Mouse (Mus musculus) layer of hippocampus, adult 18-20 months (tissue): ENCODE data around the gene AC170998.1. TPM values are rescaled to one million over a fixed set of nuclear protein-coding genes. Genes with fewer than 3 reads are reported as not detected.

Source experiments
- DNase-seq, 2 experiments: peaks; one replicate each; pipeline ENCODE4 v3.0.0; 2022; ENCODE audit warnings: low spot score in 2 of 2
- long read RNA-seq: library from polyadenylated mRNA; stranded (forward); transcript quantifications from one replicate; pipeline ENCODE4 v2.0.0, GENCODE M21; 2021
- total RNA-seq, 2 experiments: library from RNA; stranded (reverse); gene quantifications; 2 replicates each; pipeline ENCODE4 v1.2.3; 2021

Gene AC170998.1
- 1 to 10 TPM; 2.1 to 3.1 TPM for total RNA-seq
- long read RNA-seq = 0 reads

- no peak for DNase-seq
Measured at GRCm38 (mm10) chr17:28725783-28726182, at the start of gene AC170998.1. TSS of gene AC170998.1 (plus strand) at chr17:28726083.

- no peak for DNase-seq
Measured at GRCm38 (mm10) chr17:28682311-28683084, 43.4 kb upstream of the AC170998.1 start.

- DNase-seq = no peak
Measured at GRCm38 (mm10) chr17:28683601-28684000, 42.3 kb upstream of the AC170998.1 start.

DNA sequence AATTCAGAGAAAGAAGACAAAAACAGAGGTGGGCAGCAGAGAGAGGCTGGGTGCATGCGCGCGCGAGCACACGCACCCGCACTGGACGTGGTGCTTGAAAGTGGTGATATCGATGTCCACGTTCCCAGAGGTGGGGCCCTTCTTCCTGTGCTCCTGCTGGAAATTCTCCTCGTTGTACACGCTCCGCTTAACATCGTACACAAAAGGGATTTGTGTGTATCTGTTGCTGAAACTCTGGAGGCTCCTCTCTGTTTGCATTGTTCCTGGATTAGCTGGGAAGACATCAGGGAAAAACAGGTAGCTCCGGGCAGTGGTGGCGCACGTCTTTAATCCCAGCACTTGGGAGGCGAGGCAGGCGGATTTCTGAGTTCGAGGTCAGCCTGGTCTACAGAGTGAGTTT lies 41.3 kb upstream of the AC170998.1 start:
- no peak for DNase-seq

- DNase-seq = no peak
Measured at GRCm38 (mm10) chr17:28687354-28687753, 38.5 kb upstream of the AC170998.1 start.

DNA sequence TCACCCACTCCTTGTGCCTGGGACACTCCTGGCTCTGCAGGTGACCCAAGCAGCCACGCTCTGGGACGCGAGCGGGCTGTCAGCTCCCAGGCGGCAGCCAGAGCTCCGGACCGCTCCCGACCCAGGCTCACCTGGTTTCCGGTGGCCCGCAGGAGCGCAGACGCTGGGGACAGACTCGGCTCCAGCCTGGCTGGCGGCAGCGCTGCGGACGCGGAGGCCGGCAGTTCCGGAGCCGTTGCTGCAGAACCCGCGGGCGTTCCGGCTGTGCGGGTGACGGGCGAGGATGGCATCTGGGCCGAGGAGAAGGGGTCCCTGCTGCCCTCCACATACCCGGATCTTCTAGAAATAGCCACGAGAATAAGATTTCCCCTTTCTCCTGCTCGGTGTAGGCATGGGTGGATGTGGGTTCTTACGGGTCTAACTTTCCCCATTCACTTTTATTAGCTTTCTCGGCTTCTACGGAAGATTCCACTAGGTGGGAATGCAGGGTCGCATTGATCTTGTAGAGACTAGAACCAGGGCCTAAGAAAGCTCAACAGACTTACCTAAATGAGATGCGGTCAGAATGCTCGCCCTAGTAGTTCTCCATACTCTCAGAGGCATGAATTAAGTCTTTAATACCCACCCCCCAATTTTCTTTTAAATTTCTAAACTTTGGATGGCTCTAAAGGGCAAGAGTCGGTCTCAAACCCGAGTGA lies 36.1 kb upstream of the AC170998.1 start, which contains the start of gene Slc26a8:
Gene Slc26a8 (minus strand): TSS at position 648 of the 698 bp plus-strand sequence.
- no peak for DNase-seq

DNA sequence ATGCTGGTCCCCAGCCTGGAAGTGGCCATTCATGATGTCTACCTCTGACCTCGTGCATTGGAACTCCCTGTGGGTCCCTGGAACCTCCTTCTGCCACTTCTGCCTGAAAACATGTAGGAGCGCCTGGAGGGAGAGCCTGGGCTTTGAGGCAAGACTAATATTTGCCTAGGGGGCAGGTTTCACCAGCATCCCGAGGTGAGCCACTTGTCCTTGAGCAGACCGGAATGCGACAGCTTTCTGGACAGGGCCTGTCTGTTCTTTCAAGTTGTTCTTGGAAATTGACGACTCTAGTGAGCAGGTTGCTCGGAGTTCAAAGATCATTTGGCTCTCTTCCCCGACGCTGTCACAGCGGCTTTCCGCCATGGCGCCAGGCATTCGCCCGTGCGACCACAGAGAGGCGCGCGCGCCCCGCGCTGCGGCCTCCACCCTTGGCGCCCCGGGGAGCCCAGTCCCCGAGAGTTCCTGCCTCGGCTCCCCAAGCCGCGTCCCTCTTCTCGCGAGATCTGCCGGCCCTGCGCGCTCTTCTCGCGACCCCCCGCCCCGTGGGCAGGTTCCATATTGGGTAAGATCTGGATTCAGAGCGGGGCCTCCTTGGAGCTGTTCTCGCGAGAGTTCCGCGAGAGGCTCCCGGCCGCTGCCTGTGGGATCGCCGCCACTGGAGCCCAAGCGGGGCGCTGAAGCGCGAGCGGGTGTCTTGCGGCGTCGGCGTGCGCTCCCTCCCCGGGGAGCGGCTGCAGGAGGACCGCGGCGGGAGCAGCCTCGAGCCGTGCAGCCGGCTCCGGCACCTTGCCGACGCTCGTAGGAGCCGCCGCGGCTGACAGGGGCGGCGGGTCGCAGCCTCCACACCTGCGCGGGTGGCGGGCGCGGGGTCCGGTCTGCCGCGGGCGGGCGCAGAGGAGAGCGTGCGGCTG lies 34.9 kb upstream of the AC170998.1 start, which contains the start of gene Mapk14:
Gene Mapk14 (plus strand): TSS at position 554 of the 911 bp plus-strand sequence.
- peak; percentile 99 to 100 for DNase-seq

DNA sequence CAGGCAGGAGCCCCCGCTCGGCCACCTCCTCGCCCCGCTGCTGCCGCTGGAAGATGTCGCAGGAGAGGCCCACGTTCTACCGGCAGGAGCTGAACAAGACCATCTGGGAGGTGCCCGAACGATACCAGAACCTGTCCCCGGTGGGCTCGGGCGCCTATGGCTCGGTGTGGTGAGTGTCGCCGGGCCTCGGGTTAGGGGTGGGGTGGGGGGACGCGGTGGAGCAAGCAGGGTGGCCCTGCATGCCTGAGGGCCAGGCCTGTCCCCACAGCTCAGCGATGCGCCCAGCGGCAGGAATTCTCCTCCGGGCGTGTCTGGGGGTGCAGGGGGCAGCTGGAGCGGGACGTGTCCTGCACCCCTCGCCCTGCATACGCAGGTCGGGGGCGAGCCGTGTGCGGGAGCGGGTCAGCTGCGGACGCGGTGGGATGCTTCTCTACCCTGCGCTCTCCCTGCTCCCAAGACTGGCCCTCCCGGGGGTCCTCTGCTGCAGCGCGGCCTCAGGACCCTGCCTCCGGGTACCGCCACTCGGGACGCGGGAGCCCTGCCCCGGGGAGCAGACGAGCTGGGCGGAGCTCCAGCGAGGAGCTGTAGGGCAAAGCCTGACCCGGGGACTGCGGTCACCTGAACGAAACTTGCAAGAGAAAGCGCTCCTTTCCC lies 34.1 kb upstream of the AC170998.1 start:
- DNase-seq = no peak

DNA sequence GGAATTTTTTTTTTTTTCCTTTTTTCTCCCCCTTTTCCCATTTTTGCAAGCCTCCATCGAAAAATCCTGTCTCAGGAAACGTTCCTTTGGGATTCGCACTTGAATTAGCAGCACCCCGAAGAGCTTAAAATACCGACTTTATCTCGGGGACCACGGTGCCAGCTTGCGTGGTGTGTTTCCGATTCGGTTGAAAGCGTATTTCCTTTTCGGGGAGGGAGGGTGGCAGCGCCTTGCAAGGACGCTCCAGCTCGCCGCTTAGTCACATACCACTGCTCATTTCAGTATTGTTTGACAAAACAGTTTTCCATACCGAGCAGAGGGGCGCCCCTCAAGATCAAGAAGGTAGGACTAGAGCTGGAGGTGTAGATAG lies 33.6 kb upstream of the AC170998.1 start:
- DNase-seq = peak; percentile 40 to 67

GRCm38 (mm10) chr17:28693086-28693485 lies 32.8 kb upstream of the AC170998.1 start:
- no peak for DNase-seq

GRCm38 (mm10) chr17:28694078-28694477 lies 31.8 kb upstream of the AC170998.1 start:
- no peak for DNase-seq

GRCm38 (mm10) chr17:28694832-28695231 lies 31.1 kb upstream of the AC170998.1 start:
- DNase-seq = no peak

GRCm38 (mm10) chr17:28696641-28697040 lies 29.2 kb upstream of the AC170998.1 start:
- DNase-seq = no peak

- DNase-seq = peak in 1 of 2 experiments; percentile 69
Measured at GRCm38 (mm10) chr17:28697290-28698195, 28.3 kb upstream of the AC170998.1 start.

GRCm38 (mm10) chr17:28698245-28698644 lies 27.6 kb upstream of the AC170998.1 start:
- peak in 1 of 2 experiments; percentile 46 for DNase-seq

DNA sequence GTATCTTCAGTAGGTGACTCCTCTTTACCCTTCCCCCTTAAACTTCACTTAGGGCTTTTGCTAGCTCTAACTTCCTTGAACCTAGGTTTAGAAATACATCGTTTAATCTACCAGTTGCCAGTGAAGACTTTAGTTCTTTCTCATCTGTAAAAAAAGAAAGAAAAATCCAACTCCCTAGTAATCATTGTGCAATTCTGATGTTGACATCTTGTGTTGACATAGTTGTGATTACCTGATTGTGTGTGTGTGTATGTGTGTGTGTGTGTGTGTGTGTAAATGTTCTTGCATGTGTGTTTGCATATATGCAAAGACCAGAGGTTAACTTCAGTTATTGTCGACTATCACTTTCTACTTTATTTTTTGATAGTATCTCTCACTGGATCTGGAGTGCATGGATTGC lies 27.2 kb upstream of the AC170998.1 start:
- no peak for DNase-seq

DNA sequence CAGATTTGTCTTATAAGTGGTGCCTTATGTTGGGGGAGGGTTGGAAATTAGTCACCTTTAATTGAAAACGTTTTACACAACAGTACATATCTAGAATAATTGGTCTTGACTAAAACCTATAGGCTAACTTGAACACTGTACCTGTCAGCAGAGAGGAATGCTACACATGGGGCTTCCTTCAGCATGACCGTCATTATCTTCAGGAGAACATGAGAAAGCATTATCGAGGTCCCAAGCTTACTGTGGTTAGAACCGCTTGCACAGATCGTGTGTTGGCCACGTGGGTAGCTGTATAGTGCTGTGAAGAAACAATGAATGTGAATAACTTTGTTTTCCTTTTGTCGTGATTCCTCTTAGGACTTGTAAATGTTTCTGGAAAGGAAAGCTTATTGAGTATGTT lies 26.1 kb upstream of the AC170998.1 start:
- no peak for DNase-seq

DNA sequence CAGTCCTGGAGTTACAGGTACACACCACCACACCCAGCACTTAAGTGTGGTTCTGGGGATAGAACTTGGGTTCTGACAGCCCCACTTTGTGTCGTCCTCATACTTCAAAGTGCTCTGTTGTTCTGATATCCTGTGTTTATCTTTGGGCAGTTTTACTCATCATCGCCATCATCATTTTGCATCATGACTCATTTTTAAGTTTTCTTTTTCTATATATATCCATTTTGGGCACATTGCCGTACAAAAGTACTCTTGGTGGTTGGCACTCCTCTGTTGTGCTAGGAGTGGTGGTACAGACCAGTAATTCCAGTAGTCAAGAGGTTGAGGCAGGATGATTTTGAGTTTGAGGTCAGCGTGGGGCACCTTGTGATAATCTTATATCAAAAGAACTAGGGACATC lies 24.7 kb upstream of the AC170998.1 start:
- no peak for DNase-seq

DNA sequence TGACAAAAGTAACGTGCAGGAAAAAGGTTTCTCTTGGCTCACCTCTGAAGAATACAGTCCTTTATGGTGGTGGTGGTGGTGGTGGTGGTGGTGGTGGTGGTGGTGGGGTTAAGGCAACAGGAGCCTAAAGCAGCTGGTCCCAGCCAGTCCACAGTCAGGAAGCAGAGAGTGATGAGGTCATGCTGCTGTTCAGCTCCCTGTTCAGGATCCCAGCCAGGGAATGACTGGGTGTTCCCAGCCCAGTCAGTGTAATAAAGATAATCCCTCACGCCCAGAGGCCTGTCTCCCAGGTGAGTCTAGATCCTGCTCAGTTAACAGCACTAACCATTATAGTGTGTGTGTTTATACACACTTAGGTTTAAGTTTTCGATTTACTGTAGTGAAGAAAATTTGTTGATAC lies 24.1 kb upstream of the AC170998.1 start:
- no peak for DNase-seq

- no peak for DNase-seq
Measured at GRCm38 (mm10) chr17:28702646-28703045, 23.2 kb upstream of the AC170998.1 start.
